Mouse (Mus musculus) left cerebral cortex, adult 11 months (tissue): Measurements from ENCODE around the gene Pdlim7.

Experiments
- DNase-seq: peaks from one replicate; pipeline ENCODE4 v3.0.0; 2022; ENCODE audit warnings: low spot score

The Pdlim7 gene

DNA sequence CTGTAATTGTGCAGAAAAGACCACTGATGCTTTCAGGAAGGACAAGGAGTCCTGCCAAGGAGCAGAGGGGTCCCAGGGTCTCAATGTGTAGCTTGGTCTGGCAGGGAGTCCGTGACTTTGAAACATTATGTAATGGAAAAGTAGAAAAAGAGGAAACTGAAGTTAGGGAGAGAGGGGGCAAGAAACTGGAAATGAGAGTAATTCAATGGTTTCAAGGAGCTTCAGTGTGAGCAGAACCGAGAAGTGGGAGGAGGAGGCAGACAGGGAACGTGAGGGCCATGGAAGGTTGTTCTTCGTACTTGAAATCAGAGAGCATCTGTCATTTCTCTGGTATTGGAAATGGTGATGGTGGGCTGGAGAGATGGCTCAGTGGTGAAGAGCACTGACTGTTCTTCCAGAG lies 6.1 kb upstream of the Pdlim7 start:
- DNase-seq: no peak

DNA sequence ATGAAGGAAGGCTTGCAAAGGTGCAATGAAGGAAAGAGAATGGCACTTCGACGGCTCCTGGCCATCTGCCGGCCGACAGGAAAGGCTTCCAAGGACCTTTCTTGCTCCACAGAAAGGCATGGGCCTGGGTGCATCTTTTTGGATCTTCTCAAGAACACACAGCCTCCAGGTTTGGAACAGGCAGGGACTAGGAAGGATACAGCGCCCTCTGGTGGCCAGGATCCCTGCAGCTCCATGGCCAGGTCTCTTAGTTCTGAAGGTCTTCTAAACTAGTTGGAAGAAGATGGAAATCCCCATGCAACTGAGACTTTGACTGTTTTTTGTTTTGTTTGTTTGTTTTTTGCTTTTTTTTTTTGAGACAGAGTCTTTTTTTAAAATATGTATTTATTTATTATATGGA lies 3.5 kb upstream of the Pdlim7 start:
- peak; percentile 84 for DNase-seq

DNA sequence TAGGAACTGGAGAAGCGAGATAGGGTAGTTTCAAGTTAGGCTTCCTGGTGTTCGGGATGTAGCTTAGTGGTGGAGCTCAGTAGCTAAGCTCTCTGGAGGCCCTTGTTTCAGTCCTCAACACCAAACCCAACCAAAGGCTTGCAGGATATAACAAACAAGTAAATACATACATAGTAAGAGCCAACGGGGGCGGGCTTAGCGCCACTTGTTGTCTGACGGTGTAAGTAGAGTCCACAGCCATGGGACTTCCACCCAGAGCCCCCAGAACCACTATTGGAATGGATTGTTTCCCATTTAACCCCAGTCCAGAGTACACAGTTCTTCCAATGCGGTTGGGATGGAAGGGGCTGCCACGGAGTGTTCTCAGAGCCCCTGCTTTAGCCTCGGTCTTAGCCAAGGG lies 352 bp upstream of the Pdlim7 start:
- DNase-seq: no peak

DNA sequence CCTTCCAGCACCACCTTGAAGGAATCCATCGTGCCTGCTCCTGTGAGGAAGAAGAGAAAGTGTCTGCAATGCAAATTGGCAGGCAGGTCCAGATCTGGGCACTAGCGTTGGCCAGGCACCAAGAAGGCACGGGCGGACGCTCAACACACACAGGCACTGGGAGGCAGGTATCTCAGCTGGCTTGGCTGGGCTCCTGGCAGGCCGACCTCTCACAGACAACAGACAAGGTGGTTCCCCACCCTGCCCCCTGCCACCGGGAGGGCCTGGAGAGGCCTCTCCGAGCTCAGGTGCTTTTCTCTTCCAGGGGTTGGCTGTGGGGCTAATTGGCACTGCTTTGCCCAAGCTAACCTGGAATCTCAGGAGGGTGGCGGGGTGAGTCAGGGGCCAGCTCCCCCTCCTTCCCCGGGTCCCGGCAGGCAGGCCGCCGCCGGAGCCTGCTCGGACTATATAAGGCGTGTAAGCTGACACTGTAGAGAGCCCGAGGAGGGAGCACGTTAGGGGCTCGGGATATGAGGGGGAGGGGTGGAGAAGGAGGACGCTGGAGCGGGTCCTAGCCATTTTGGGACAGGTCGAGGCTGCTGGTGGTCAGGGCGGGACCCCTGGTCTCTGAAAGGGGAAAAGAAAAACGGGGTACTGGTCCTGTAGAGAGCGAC lies 971 bp downstream of the Pdlim7 start:
- no peak for DNase-seq

DNA sequence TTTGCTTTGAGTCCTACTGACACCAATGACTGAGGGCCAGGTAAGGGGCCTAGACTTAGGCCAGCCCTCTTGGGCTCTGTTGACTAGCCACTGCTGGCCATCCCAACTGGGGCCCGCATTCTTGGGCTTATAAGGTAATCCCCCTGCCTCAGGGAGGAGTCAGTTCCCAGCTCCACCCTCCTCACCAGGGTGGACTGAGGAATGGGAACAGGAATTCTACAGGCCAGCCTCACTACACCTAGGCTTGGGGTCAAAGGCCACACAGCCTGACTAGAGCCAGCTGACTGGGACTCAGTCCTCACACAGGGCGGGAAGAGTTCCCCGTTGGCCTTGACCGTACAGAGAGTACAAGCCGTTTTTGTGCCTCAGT lies 2.0 kb downstream of the Pdlim7 start:
- no peak for DNase-seq

DNA sequence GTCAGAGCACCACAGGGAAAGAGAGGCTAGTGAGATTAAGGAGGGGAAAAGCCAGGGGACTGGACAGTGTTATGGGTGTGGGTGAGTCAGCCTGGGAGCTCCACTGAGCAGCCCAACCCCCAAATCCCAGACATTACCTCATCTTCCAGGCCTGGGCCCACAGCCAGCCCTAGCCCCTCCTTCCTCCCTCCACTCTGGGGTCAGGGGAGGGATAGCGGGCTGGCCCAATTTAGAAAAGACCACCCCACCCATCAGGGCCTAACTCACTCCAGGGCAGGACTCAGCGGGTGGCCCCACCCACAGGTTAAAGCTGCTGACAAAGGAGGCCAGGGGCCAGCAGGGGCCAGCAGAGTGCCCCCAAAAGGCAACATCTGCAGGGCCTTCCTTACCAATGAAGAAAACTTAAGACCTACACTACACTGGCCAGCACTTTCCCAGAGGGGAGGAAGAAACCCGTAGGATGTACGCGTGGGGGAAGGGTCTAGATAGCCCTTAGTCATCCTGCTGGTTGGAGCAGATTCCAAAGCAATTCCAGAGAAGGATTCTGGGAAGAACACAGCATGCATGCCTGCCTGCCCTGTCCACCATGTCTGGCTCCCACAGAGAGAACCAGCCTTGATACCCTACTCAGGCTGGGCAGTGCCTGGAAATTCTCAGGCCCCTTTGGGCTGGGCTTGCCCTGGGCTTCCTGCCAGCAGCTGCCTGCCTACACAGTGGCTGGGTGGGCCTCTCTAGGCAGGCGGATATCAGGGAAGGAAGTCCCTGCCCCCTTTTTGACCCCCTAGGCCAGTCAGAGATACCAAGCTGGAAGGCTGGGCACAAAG lies 2.6 kb downstream of the Pdlim7 start:
- DNase-seq: no peak

DNA sequence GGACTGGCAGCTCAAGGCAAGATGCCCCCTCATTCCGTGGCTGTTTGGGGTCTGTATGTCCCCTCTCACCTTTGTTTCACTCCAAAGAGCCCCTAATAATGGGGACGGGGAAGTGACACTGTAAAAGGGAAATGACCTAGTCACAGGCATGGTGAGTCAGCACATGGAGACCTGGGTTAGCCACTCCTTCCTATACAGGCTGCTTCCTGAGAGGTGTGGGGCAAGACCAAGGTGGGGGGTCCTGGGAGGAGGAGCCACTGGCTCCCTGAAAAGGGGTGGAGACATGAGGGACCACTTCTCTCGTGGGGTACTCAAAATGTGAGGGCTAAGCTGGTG lies 3.2 kb downstream of the Pdlim7 start:
- DNase-seq: no peak

DNA sequence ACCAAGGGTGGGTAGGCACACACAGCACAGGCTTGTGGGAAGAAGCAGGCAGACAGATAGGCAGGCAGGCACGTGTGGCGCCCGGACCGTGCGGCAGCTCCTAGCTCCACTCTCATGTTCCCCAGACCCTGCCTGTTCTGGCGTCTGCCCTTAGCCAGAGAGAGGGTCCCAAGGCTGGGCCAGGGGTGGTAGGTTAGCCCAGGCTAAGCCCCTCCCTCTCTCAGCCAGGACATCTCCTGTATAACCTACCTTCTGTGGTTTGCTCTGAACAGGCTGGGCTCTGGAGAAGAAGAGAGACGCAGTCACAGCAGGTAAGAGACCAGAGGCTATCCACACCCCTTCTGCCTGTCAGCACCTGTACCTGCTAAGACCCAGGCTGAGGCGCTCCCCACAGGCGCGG lies 4.9 kb downstream of the Pdlim7 start:
- no peak for DNase-seq

DNA sequence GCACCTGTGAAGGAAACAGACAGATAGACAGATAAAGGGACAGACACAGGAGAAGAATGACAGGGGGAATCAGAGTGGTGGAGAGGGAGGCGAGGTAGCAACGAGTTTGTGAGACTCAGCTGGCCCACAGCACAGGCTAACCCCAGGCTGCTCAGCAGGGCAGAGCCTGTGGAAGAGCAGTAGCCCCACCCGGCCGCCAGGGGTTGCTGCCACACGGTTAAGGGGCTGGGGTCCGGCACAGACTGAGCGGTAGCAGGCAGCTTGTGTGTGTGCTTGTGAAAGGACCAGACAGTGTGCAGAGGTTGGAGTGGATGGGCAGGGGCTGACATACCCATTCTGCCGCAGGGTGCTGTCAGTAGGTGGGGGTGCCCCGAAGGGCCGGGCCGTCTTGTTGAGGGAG lies 5.6 kb downstream of the Pdlim7 start:
- DNase-seq: no peak

DNA sequence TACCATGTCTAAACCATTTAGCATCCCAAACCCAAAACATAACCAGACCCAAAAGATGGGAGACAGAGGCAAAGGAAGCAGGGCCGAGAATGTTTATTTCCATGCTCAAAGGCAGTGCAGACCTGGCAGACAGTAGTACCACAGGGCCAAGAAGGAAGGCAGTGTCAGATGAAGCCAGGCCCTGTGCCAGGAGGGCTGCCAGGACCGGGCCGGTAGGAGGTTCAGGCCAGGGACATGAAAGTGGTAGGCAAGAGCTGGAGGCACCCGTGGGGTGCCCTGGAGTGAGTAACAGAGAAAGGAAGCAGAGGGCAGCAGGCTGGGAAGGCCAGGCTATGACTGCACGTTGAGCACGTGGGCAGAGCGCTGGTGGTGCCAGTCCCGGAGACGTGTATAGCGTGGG lies 6.8 kb downstream of the Pdlim7 start:
- no peak for DNase-seq

DNA sequence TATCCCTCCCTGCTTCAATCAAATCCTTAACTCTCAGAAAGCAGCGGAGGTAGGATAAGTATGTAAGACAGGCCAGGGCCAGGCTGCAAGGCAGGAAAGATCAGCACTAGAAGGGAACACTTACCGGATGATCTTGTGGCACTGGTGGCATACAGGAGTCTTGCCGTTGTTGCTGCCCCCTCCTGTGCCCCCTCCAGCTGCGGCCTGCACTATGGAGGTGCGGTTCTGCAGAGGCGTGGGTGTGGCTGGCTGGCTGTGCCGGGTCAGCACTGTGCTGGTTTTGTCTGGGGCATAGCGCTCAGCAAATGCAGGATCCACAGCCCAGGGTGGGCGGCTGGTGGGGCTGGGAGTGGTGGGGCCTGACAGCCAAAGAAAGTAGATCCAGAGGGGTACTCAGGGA lies 7.7 kb downstream of the Pdlim7 start:
- no peak for DNase-seq

DNA sequence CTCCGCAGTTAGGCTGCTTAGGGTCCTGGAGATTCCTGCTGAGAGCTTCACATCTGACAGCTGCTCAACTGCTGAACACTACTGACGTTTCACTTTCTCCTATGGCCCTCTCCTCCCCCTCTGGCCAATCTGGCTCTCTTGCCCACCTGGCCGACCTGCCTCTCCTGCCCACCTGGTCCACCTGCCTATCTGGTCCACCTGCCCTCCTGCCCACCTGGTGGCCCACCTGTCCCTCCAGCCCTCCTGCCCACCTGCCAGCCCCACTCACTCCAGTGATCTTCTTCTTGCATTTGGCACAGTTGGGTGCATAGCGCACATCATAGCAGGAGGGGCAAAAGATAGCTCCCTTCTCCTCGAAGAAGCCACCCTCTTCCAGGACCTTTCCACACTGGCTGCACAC lies 9.1 kb downstream of the Pdlim7 start:
- DNase-seq: no peak

DNA sequence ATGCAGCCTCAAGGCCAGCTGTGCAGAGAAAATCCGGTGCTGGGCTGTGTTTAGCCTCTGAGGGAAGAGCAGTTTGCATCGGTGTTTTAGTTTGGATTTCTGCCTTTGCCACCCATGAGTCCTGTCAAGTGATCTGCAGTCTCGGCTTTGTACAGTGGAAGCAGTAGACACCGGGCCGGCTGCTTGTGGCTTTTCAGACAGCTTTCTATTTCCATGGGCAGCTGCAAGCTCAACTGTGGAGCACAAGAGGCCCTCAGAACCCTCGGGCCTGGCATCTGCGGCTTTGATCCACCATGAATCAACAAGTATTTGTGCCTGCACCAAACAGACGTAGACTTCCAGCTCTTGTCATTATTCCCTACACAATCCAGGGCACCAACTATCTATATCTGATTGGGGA lies 11.1 kb downstream of the Pdlim7 start:
- no peak for DNase-seq

DNA sequence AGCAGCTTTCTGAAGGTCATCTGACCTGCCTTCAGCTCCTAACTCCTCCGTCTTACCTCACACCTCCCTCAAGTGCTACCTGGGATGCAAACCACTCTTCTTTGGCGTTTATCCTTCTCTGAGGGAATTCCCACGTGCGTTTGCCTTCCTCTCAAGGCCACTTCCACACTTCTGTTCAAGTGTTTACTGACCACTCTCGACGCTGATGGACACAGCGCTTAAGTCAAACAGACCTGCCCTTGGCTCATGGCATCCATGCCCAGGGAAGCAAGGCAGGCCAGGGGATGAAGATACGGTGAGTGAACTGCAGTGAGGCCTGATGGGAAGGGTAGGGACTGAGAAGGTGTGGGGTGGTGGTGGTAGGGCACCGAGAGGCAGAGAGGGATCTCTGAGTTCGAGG lies 12.9 kb downstream of the Pdlim7 start:
- no peak for DNase-seq

DNA sequence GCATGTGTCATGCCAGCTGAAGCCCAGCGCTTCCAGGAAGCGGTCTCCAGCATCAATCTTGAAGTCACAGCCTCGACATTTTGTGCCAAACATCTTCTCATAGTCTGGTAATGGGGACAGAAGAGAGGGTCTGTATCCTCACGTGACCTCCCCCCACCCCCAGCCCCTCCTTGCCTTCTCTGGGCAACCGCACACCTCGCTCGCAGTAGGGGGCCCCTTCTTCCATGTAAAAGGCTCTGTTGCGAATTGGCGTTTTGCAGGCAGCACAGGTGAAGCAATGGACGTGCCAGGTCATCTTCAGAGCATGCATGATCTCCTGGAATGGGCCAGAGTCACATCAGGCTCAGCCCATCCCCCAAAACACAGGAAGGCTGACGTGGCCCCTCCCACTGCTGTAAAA lies 14.6 kb downstream of the Pdlim7 start:
- no peak for DNase-seq

DNA sequence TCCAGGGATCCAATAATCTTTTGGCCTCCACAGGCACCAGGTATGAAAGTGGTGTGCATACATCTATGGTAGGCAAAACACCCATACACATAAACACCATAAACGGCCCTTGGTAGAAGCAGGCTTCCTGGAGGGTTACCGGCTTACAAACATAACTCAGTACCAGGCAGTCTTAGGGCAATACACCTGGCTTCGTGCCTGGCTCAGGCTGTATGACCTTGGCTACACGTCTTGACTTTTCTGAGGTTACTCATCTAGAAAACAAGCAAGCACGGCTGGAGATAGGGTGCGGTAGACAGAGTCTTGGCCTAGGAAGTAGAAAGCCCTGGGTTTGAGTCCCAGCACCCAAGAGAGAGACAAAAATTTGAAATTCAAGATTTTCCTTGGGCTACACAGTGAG lies 16.8 kb downstream of the Pdlim7 start:
- no peak for DNase-seq

DNA sequence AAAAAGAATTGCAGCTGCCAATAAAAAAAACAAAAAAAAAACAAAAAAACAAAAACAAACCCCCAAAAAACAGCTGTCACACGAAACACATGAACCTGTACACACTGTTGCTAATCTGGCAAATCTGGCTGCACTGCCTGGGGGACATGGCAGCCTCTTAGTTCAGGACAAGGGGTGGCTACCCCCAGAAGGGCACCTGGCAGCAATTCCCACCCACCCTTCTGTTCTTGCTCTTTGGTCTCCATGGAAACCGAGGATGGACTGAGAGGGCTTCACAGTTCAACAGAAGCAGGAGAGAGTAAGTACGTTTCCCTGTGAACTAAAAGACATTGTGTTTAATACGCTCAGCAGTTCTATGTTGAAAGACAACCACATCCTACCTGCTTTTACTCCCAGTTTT lies 17.8 kb downstream of the Pdlim7 start:
- no peak for DNase-seq

DNA sequence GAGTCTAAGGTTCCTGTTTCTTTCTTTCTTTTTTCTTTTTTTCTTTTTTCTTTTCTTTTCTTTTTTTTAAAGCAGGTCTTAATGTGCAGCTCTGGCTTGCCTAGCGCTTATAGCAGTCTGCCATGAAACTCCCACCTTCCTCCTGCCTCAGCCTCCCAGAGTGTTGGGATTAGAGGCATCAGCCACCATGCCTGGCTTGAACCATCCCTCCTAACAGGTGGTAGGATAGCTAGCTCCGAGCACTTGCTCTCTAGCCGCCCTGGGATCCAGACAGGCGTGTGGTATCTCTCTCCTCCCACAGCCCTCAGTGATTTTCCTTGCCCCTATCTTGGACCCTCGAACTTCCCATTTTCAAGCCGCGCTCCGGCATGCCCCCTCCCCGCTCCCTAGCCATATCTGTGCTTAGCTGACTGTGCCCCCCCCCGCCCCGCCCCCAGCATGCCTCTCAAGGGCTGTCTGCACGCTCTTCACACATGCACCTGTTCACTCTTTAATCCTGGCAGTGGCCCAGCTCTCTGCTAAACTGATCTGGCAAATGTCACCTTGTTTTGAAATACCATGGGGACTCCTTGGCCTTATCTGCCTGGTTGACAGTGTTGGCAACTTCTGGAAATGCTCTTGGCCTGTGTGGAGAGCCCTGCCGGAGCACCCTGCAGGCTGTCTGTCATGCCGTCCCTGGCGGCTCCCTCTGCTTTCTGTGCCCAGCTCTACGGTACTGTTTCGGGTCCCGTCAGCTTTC lies 18.4 kb downstream of the Pdlim7 start:
- no peak for DNase-seq

DNA sequence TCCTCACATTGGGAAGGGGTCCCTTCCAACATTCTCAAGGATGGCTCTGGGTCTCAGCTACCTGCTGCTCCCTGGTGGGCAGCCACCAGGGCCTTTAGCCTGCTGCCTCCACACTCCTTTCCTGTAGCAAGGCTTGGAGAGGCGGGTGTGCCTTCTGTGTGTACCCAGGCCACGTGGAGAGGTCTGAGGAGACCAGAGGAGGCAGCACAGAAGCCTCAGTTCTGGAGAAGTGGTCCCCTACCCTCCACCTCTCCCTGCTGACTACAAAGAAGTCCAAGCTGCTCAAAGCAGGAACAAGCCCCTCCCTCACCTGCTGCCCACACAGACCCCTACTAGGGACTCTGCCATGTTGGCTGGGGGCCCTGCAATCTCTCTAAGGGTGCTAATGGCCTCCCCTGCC lies 19.2 kb downstream of the Pdlim7 start:
- DNase-seq: no peak

DNA sequence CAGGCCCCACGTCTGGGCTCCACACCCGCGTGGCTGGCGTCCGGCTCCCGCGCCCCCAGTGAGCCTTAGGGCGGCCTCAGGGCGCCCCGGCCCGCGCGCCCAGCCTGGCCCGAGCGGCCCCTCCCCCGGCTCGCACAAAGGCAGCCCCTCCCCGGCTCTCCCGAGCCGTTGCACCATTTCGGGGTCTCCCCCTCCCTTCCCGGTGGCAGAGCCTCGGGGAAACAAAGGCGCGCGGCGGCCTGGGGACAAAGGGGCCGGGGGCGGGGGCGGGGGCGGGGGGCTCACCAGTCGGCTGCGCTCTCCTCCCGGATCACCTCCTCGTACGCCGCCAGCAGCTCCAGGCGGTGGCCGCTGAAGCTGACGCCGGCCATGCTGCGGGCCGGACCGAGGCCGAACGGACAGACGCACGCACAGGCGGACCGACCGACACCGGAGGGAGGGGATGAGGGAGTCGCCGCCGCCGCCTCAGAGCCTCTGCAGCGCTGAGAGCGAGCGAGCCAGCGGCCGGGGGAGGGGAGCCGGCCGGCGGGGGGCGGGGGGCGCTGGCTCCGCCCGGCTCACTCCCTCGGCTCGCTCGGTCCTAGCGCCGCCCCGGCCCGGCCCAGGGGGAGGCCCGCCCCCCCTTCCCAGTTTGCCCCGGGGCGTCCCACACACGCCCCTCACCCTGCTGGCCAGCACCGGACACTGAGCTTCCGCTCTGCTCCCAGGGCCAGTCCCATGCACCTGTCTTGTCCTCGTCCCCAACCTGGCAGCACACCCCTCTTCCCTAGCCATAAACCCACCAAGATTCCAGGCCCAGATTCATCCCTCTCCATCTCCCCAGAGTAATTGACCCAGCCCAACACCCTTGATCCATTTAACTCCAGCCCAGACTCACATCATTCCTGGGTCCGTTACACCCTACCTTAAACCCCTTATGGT lies 25.6 kb downstream of the Pdlim7 start, which contains the start of gene Dbn1:
Gene Dbn1 (minus strand): TSS at position 534 of the 921 bp plus-strand sequence.
- DNase-seq: no peak

DNA sequence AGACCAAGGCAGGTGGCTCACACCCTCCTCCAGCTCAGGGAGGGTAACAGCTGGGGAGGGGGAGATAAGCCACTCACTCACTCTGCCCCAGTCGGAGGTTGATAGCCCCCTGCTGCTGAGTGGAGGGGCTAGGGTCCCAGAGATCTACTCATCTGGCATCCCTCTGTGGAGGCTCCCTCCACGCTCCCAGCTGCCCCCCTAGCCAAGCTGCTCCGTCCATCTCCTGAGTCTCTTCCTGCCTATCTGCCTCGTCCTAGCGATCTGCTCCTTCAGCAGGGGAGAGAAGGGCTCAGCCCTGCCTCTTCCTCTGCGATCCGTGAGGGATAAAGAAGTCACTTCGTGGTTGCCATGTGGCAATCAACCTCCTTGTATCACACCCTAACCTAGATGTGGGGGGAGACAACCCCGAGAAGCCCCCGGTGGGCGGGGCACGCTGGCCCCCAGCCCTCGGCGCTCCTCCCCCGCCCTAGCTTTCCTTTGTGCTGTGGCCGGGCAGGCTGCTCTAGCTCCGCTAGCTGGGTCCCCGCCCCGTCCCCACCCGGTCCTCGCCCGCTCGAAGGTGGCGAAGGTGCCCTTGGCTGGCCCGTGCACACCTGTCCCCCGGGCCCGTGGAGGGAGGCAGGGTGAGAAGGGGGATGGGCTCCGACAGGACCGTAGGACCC lies 26.4 kb downstream of the Pdlim7 start:
- DNase-seq: no peak
